Mouse (Mus musculus) T-helper 1 cell (primary cell): ENCODE data around the gene Ptprf.

ENCODE experiments used
- in situ Hi-C: fragments of 300-600 bp; cut with MboI, MseI; formaldehyde crosslinking; loops from one replicate; pipeline ENCODE4 v1.15.1; 2025; ENCODE audit warnings: high pct_unique_total_duplicates

The Ptprf gene

GRCm38 (mm10) chr4:118286202-118286601 lies 5.0 kb downstream of the Ptprf start:
- in situ Hi-C loops: loop anchor here (5.0 kb wide), 1 partner anchor 69 kb away; no protein-coding TSS in a partner anchor

DNA sequence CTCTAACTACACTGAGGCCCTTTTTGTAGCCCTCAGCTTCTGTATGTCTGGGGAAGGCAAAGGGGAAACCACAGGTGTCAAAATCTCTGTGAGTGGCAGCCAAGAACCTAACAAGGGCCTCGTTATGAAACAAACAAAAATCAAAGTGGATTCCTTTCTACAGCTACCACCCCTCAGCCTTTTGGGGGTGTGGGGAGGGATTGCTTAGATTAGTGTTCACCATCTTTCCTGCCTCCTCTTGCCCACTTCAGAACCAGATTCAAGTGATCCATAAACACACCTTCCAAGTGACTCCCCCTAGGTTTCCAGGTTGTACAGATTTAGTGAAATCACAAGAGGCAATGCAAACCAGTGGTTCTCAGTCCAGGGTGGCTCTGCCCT lies 9.0 kb downstream of the Ptprf start:
- in situ Hi-C loops: no loop called here

GRCm38 (mm10) chr4:118281444-118282181 lies 9.6 kb downstream of the Ptprf start:
- in situ Hi-C loops: no loop called here

DNA sequence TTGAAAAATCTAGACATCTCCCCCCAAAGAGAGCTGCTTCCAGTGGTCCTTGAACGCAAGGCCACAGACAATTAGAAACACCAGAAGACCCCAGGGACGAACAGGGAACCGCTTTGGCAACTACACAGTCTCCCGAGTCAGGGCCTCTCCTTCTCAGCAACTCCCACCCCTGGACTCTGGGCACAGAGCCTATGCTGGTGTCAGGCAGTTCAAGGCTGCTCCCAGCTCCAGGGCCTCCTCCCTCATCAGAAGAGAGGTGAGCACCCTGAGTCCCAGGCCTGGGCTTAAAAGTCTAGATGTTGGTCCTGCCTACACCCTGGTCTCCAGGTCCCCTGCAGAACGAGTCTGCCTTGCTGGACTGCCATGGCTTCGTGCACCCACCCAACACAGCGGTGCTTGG lies 10.7 kb downstream of the Ptprf start:
- in situ Hi-C loops: no loop called here

GRCm38 (mm10) chr4:118276520-118277232 lies 14.5 kb downstream of the Ptprf start:
- in situ Hi-C loops: no loop called here

DNA sequence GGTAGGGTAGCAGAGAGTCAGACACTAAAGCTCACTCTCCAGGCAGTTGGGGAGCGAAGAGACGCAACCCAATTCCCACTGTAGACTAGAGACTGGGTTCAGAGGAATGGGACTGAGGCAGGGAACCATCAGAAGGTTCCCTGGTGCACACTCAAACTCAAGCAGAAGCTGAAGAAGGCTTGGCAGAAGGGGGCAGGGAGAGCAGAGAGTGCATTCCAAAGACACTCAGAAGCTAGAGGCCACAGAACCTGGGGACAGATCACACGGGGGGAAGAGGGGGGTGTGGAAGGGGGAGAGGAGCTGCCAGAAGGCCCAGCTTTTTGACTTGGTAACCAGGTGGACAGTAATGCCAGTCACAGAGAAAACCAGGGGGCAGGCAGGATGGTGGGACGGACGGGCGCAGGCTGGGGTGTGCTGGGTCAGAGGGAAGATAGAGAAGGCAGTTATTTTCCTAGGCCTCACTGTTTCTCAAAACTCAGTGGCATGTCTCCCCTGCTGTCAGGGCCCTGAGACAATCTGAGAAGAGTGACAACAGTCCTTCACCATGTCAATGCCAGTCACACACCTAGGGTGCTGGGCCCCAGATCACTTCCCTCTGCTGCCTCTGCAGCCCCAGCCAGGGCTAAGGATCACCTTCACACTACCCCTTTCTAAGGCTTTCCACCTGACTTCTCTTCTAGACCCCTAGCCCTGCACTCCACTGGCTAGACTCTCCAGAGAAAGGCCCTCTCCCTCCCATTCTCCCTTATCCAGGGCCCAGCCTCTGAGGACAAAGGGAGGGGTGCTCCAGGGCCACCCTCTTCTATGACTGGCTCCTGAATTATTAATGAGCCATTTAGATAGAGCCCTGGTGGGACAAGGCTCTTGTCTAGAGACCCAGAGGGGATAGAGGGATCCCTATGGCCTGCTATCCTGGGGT lies 15.3 kb downstream of the Ptprf start:
- in situ Hi-C loops: no loop called here

DNA sequence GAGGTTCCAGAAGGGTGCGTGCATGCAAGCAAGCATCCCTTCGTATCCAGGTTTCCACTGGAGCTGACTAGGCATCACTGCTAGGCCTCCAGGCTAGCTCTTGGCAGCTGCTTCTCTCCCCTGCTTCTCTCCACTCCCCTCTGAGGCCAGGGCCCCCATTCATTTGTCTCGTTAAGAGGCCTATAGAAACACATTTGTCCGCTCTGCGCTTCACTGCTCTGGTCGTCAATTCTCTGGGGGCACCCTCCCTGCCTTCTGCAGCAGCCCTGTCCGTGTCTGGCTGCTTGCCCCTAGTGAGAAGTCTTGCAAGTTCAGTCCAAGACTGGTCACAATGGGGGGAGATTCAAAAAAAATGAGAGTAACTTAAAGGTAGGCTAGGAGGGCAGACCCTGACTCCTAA lies 16.7 kb downstream of the Ptprf start:
- in situ Hi-C loops: no loop called here

DNA sequence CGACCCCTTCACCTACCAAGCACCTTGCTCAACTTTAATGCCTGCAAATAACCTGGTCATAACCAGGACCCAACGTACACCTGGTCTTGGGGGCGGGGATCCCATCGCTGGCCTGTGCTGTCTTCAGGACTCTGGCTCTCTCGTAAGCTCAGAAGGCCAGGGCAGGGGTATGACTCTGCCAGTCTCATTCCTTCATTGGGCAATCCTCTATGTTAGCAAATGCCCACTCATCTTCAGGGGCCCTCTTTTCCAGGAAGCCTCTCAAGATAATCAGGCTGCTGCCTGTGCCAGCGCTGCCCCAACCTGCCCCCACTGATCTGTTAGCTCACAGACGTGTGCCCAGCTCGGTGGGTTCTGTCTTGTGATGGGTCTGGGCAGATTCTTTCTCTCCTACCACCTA lies 17.2 kb downstream of the Ptprf start:
- in situ Hi-C loops: no loop called here

DNA sequence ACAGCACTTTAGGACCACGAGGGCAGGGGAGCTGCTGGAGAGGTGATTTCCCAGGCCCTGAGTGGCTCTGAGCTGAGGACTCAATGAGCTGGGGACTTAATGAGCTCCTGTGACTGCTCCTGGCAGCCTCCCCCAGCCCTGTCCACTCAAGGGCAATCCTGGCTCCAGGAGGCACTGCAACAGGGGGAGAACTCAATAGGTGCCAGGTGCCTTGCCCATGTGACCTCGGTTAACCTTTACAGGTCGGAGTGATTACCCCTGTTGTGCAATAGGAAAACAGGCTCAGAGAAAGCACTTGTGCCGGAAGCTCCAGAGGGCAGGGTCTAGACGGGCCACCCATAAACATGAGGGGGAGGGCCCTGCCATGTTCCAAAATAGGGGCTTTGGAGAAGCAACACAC lies 17.7 kb downstream of the Ptprf start:
- in situ Hi-C loops: no loop called here

DNA sequence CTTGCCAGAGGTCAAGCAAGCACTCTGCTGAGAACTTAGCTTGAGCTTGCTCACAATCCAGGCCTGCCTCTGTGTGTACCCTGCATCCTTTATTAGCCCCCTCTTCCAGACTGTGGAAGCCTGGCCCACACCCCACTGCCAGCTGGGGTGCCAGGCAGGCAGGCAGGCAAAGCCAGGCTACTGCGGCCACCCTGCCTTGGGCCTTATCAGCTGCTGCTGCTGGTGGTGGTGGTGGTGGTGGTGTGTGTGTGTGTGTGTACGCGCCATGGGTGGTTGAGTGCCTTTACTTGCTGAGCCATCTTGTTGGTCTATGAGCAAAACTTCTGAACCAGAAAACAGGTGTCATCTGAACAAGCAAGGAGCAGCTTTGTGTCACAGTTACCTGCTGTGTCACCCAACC lies 18.3 kb downstream of the Ptprf start:
- in situ Hi-C loops: no loop called here

- in situ Hi-C loops: no loop called here
Measured at GRCm38 (mm10) chr4:118272258-118272657, 18.9 kb downstream of the Ptprf start.

GRCm38 (mm10) chr4:118271556-118272074 lies 19.6 kb downstream of the Ptprf start:
- in situ Hi-C loops: no loop called here

GRCm38 (mm10) chr4:118270706-118271105 lies 20.5 kb downstream of the Ptprf start:
- in situ Hi-C loops: no loop called here

GRCm38 (mm10) chr4:118269999-118270398 lies 21.2 kb downstream of the Ptprf start:
- in situ Hi-C loops: no loop called here

- in situ Hi-C loops: no loop called here
Measured at GRCm38 (mm10) chr4:118268429-118269212, 22.6 kb downstream of the Ptprf start.

- in situ Hi-C loops: no loop called here
Measured at GRCm38 (mm10) chr4:118265557-118265956, 25.6 kb downstream of the Ptprf start.

- in situ Hi-C loops: no loop called here
Measured at GRCm38 (mm10) chr4:118261771-118262473, 29.3 kb downstream of the Ptprf start.

GRCm38 (mm10) chr4:118261291-118261690 lies 29.9 kb downstream of the Ptprf start:
- in situ Hi-C loops: no loop called here

DNA sequence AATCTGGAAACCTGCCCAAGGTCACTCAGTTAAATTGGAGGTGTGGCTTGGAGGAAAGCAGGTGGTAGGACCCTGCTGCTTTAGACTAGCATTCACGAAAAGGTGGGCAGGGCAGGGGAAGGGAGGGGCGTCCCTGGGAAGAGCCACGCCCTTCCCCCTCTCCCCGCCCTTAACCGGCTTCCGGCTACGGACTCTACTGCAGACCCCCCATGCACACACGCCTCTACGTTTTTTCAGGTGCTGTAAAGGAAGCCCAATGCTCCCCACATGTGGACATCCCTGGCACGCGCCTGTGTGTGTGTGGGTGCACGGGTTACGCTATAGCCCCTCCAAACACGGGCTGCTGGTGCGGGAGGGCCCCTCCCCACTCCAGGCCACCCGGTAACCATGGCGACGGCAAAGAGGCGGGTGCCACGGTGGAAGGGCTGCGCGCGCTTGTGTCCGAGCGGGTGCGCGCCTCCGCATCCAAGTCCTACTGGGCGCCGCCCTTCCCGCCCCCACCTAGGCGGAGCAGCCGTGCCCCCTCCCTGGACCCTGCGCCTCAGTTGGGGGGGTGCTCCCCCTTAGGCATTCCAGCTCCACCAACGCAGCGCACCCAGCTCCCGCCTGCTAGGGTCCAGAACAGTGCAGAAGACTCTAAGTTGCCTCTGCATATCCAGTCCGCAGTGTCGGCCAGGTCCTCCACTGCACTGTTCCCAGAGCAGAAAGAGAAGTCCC lies 30.5 kb downstream of the Ptprf start:
- in situ Hi-C loops: no loop called here
